Mouse (Mus musculus) testis, adult 2 months (tissue): ENCODE results near the gene Ptprt.

Experiments used
- CTCF ChIP-seq: fragments of 200-500 bp; IDR thresholded peaks from 2 replicates; pipeline ENCODE4 v1.5.1; 2012; ENCODE audit warnings: low read depth, mild to moderate bottlenecking, inconsistent platforms, low read length, moderate library complexity; ENCODE audit not compliant: control insufficient read depth, insufficient read depth, insufficient replicate concordance
- POLR2A ChIP-seq: fragments of 200-500 bp; IDR thresholded peaks from 2 replicates; pipeline ENCODE4 v1.6.1; 2012; ENCODE audit warnings: low read depth, mild to moderate bottlenecking, inconsistent platforms, low read length, moderate library complexity; ENCODE audit not compliant: control insufficient read depth

DNA sequence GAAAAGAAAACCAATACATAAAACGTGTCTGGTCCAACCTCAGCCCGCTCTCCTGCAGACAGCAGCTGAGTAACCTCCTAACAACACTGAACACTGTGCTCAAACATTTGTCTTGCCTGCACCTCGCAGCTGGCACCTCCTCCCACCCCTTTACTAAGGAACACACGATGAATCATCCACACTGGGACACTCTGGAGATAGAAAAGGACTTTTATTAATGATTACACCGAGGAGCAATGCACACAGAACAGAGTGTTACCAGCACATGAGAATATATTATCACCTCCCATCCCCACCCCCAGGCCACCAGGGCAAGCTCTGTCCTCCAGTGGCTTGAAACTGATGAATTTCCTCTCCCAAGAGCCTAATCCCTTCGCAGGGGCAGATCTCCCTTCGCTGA is 230.8 kb downstream of the Ptprt start:
- TF ChIP-seq CTCF (no peak), POLR2A (no peak)
